Mouse (Mus musculus) lung, adult 18-20 months (tissue): ENCODE results near the gene Cenpq.
A peak's percentile ranks its signal among the peaks of the same experiment; 100 is the strongest.

Experiments used
- DNase-seq, 2 experiments: peaks; one replicate each; pipeline ENCODE4 v3.0.0; 2022; ENCODE audit warnings: mixed read lengths in 2 of 2

Cenpq gene

DNA sequence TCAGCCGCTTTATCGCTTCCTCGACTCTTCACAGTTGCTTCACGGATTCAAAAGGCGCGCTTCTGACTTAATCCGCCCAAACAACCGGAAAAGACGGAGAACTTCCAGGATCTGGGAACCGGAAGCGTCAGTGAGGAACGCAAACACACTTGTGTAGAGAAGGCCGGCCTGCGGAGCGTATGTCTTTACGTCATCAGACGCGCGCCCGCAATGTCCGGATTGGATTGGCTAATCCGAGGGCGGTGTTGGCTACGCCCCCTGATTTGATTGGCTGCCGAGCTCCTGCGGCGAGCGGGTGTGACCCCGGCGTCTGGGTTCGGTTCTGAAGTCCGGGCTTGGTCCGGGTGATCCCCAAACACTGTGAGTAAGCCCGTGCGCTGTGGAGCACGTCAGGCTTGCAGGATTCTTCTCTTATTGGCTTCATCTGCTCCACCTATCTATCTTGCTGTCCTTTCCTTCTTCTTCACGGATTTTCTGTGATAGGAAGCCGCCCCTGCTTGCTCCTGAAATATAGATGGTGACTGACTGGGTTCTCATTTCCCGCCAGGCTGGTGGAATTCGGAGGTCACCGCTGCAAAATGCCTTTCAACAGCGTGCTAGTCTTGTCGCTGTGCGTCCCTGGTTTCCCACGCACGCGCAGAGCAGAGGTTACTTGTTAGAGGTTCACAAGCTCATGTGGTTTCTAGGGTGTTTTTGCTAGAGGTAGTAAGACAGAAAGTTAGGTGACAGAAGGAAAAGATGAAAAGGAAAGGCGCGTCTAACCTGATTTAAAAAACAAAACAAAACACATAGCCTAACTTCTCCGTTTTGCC lies at the start of gene Cenpq, which contains the start of gene Mut:
Gene Cenpq (minus strand): TSS at position 628 of the 812 bp plus-strand sequence.
Gene Mut (plus strand): TSS at position 266 of the 812 bp plus-strand sequence.
- peak; percentile 98 to 99 for DNase-seq

DNA sequence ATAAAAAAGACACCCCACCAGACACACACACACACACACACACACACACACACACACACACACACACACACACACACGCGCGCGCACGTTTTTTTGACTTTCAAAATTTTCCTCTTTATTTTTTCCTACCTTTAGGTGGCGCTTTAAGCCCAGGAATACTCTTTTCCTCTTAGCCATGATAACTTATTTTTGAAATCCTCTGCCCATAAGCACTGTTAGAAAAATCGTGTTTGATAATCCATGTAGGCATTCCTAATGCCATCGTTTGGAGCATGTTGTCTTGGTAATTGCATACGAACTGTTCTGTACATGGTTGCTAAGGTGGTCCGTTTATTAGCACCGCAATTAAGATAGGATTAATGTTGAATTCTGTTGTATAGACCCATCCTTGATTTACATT lies 43.1 kb upstream of the Cenpq start:
- DNase-seq = no peak

DNA sequence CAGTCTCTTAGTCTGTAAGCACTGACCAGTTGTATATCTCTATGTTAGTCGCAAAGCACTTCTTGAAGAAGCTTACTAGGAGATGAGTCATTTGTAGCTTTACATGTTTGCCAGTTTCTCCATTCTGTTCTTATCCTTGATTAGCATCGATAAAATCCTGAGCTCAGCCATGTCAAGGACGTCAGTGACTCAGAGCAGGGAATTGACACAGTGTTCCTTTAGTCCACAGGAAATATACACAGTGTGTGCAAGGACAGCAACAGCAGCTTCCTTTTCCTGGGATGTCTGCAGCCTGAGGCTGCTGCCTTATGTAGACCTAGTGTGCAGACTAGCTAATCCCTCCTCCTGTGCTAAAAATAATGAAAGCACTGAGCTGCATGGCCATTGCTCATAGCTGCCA lies 13.7 kb upstream of the Cenpq start:
- DNase-seq = no peak

DNA sequence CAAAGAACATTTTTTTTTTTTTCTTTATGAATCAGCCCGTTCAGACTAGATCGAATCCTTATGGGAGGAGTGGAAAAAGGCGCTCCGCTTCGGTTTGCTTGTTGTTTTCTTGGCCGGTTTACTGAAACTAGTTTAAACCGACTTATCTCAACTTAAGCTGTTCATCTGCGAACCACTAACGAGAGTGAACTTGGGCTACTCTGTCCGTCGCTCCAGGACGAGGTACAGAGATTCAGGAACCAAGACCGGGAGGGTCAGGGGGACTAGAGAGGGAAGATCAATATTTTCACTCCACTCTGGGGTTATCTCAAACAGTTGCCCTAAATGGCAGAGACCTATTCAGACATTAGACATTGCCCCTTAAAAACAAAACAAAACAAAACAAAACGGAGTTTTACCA lies 862 bp downstream of the Cenpq start:
- DNase-seq = peak in 1 of 2 experiments; percentile 1

DNA sequence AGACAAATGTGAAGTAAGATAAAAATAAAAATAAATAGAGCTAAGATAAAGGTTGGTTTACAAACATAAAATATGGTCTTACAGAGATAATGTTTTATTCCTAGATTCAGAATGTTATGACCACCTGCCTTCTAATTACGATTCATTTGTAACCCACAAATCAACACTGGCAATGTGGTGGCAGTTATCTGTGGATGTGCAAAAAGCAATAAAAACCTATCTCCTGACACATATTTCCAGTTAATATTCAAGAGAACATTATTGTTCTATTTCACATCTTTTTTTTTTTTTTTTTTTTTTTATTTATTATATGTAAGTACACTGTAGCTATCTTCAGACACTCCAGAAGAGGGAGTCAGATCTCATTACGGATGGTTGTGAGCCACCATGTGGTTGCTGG lies 19.3 kb downstream of the Cenpq start:
- no peak for DNase-seq

DNA sequence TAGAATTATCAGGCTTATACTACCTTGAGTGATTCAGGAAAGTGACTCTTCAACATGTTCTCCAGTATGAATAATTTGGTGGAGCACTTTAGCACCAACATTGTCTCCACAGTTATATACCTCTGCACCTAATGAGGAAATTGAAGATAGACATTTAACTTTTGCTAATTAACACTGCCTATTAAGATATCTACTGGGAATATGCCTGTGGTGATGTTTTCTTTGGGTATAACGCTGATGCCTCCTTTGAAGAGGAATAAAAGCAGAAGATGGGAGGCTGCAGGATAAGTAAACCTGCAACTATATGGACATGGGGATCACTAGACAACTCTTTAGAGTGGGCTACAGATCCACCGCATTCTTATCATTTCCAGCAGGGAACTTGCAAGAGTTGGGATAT lies 20.6 kb downstream of the Cenpq start, which contains the start of gene Glyatl3:
Gene Glyatl3 (minus strand): TSS at position 101 of the 400 bp plus-strand sequence.
- DNase-seq = no peak

DNA sequence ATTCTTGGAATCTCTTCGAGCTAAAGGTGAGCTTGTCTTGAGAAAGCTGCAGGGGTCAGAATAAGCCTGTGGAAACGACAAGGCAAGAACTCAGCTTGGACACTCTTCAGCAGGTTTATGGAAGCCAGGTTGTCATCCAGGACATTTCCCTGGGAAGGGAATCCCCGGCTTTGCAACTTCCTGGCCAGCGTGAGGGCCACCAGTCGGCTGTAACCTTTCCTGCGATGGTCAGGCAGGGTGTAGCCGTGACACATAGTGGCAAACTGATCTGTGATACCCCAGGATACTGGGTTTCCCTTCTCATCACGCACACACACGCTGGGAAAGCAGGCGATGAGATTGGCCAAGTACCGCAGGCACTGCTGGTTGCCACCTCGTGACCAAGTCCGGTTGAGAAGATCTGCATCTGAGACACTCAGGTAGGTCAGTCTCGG lies 30.1 kb downstream of the Cenpq start:
- no peak for DNase-seq

DNA sequence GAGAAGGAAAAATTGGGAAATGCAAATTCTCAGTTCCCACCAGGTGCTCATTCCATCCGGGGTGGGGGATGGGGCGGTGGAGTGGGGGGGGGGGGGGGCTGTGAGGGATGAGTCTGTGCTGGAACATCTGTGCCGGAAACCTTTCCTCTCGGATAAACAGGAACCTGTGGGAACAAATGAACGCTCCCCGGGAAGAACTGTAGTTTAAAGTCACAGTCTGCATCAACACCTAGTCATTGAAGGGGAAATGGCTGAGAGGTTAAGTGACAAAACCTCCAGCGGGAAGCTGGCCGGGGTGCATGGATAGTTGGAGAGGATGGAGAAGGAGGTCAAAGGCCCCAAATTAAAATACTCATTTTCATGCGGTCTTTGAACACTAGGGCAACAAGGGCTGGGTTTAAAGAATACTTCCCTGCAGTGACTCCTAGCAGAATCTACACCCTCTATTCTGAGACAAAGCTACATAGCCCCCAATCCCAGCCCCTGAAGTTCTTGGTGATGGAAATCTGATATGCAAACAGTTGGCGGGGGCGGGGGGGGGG lies 30.7 kb downstream of the Cenpq start:
- DNase-seq = peak in 1 of 2 experiments; percentile 1

DNA sequence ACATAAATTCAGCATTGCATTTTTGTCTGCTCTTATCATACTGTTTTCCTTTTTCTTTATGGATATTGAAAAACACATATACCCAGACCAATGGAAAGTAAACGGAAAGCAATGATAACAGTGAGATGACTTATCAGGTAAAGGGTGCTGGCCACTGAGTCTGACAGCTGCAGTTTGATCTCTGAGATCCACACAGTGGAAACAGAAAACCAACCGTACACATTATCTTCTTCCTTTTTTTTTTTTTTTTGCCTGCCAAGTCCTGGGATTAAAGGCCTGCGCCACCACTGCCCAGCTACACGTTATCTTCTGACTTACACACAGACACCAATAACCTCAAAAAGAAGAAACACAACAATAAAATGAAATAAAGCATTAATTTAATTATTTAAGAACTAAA lies 31.5 kb downstream of the Cenpq start:
- DNase-seq = no peak

DNA sequence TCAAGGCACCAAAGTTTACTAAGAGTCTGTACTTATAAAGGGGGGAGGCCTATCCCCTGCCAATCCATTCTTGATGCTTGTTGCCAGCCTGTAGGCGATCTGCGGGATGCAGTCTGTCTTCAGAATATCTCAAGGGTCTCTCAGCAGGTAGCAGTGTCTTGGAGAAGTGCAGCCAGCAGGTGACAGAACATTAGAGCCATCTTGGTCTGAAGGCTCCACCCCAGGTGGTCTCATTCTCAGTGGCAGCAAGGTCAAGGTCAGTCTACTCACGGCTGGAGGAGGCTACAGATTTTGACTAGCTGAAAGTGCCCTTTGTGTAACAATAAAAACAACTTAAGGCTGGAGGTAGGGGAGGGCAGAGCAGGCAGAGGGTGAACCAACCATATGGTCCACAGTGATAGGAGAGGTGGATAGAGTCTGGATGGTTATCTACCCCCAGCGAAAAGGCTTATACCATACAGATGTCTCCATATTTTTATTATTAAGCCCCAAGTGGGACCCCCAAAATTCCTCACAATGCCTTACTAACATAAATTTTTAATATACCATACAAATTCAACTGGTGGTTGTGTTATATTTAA lies 35.0 kb downstream of the Cenpq start:
- no peak for DNase-seq

DNA sequence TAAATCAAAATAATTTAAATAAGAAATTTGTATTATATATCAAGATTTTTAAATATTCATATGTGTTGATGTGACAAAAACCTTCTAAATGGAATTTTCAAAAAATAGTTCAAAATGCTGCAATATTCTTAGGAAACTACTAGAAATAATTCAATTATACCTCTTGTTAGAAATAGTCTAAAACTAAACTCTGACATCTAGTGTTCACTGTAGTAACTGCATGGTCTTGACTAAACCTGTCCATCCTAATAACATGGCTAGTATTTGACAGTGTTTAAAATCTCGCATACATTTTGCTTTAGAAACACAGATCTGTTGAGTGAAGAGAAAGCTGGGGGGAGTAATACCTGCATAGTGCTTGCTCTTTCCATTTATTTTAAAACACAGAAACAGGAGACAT lies 38.0 kb downstream of the Cenpq start:
- DNase-seq = no peak

DNA sequence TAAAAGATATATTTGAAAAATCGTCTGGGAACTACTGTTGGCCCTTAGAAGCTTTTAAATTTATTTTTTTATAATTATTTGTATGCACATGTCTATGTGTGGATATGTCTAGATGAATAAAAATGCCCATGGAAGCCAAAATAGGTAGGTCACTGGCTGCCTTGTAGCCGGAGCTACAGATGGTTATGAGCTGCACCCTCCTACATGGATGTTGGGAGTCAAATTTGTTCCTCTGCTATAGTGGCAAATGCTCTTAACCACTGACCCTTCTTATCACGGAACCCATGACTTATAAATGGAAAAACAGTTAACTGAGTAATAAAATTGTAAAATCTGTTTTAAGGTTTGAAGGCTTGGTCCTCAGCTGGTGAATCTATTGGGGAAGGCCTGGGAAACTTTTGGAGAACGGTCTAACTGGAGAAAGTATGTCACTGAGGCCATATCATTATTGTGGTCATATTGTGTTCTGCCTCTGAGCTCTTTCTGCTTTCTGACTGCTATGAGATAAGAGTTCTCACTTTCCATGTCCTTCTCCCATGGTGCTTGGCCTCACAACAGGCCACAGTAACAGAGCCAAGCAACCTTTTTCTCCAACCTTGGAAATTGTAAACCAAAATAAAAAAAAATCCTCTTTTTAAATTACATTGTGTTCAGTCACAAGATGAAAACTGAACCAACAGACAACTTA lies 46.9 kb downstream of the Cenpq start:
- no peak for DNase-seq

DNA sequence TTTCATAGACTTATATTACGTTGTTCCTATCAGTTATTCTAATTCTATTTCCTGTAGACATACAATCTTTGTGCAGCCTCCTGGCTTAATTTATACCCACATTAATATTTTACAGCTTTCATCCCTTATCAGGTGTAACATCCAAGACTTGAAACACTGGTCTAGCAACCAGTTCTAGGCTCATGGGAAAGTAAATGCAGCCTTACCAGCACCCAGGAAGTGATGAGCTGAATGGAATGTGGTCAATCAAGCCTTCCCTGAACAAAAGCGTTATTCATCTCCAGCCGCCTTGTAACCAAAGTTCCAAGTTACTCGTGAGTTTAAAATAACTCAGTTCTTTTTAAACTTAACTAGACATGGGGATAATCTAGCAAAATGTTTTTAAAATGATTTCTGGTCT lies 49.7 kb downstream of the Cenpq start:
- DNase-seq = no peak

DNA sequence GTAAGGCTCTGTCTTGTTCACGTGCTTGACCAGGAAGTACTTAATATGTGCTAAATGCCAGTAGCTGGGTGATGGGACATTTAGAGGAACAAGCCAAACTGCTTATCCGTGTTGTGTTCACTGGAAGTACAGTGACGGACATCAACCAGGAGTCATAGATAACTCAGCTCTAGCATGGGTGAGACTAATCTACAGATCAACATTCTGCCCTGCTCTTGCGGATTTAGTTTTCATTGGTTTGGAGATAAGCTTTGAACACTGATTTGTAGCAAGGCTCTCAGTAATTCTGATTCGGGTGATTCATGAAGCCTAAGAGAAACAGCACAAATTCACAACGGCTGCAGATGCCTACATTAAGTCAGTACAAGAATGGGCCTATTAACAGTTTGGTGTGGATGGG lies 52.7 kb downstream of the Cenpq start:
- DNase-seq = no peak

DNA sequence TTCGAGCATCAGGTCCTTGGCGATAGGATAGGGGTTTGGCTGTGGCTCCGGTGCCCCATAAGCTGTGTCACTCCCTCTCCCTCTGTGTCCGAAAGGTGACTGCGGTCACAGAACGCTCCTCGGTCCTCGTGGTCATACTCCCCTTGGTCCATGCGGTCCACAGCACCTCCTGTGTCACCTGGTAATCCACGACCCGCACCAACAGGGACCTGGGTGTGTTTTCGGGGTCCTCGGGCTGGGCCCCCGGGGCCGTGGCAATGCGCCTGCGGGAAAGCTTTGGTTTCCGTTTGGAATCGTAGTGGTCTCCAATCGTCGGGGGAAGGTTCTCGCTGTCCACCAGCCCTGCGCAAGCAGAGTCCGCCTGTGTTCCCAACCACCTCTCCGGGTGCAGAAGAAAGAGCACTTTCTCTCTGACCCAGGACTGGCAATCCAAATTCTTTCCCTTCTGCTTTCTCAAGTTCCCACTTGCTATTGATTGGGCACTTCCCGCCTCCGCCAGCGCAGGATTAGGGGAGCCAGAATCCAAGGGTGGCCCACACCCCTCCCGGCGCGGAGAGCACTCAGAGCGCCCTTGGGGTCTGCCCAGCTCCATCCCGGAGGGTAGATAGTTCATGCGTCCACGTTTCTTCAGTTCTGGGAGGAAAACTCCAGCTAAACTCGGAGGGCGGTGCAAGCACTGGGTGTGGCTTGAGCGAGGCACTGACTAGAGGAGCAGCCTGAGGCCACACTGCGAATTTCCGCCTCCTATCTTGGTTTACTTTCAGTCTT lies 54.7 kb downstream of the Cenpq start, which contains the start of gene 9130008F23Rik:
Gene 9130008F23Rik (minus strand): TSS at position 636 of the 768 bp plus-strand sequence.
- DNase-seq = peak; percentile 70 to 73

DNA sequence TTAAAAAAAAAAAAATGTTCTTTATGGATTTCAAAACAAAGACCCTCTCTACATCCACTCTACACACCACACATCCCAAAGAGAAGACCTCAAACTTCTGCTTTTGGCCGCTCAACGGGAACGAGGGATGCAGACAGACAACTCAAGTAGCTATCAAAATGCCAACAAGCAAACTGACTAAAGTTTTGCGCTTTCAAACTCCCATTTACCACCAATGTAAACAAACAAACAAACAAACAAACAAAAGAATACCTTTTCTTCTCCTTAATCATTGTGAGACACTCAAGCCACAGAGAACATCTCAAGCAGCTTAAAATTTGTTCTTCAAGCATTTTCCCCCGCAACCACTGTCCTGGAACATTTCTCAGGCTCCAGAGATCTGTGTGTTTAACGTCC lies 55.3 kb downstream of the Cenpq start:
- no peak for DNase-seq

DNA sequence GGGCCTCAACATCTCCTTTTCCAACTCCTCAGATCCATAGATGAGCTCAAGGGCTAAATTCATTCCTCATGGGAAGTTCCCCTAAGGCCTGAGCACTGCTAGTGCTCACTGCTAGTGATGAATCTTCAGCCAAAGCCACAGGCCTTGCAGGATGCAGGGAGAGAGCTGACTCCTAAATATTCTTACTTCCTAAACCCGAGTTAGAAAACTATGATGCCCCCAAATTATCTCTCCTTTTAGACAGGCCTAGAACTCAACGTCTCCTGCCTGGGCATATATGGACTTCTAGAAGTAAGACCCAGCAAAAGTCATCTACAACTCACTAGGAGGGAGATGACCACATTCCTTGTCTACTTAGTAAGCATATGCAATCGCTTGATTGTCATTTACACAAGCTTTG lies 57.1 kb downstream of the Cenpq start:
- no peak for DNase-seq

DNA sequence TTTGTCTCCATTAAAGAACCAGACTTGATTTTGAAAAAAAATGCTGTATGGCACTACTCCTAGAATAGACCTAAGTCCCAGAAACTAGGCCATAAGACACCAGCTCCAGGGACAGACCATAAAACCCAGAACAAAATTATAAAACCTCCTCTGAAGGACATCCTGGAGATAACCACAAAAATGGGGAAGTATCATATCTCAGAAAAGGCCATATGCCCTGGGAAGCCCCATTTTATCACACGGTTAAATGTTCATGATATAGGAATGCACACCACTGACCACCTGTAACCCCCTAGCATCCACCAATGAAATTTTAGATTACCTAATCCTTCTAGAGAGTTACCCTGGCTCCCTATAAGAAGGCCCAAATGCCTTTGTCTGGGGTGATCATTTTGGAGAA lies 59.3 kb downstream of the Cenpq start:
- no peak for DNase-seq

DNA sequence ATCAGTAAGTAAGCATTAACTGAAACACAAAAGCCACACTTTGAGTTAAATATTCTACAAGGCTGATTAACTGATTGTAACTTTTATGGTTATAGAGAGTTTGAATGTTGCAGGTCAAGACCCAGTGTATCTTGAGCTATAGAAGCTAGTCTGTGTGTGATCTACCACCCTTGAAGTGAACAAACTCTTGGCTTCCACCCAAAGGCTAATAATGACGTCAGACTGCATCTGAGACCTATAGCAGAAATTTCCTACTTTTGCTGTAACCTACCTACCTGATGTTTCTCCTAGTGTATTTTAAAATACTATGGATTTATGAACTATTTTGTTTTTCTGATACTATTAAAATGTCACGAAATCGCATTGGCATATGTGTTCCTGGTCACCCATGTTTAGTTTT lies 60.1 kb downstream of the Cenpq start:
- DNase-seq = no peak

DNA sequence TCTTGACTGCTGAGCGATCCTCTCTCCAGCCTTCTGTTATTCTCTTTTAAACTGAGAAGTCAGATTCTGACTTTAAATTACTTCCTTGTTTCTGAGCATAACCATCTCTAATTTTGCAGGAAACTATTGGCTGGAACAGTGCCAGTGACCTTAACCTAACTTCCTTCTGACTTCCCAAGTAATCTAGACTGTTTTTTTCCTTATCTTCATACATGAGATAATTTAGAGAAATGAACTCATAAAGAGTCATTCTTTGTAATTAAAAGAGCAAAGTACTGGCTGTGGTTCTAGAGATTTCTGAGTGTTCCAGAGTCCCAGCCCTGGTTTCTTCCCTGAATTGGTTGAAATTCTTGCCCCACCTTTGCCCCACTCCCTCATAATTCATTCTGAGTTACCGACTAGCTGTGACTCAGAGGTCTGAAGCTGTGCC lies 61.2 kb downstream of the Cenpq start:
- DNase-seq = peak in 1 of 2 experiments; percentile 7
